Mouse (Mus musculus): Measurements from ENCODE around the gene Rnf19b. TPM values are rescaled to one million over a fixed set of nuclear protein-coding genes. Genes with fewer than 3 reads are reported as not detected.

The Rnf19b gene
- polyA plus RNA-seq, 1 experiment from 2014 or later: 8.4 TPM

- no peak; the same call in 1 of the 2 replicates for ATAC-seq (replicated peaks; ENCODE audit: low FRiP score, low TSS enrichment, low read depth)
- Histone ChIP-seq H3K9ac (ENCODE audit: low read length) (no peak overlapping the region), H3K4me3 (ENCODE audit: low read depth, low read length) (no peak overlapping the region), H3K27me3 (replicated peaks; ENCODE audit: control insufficient read depth, insufficient read depth, low read length) (peaks cover 24% of the 10 kb centered on the region), H3K4me2 (ENCODE audit: low read length) (no peak overlapping the region), H3K9me3 (ENCODE audit: control insufficient read depth, low read length) (no peaks in the 10 kb centered on the region), H3K4me1 (replicated peaks; ENCODE audit: control insufficient read depth, insufficient read depth, low read length) (peaks cover 6% of the 10 kb centered on the region), H3K27ac (ENCODE audit: low read depth) (no peak overlapping the region), H3K36me3 (ENCODE audit: control insufficient read depth, insufficient read depth, low read length) (no peaks in the 10 kb centered on the region)
- 72% methylated on average over 14 of the region's 14 CpGs for WGBS
- DNase-seq (ENCODE audit: low spot score): no peak
These were observed 44.2 kb downstream of the Rnf19b start for GRCm38 (mm10) chr4:129102133-129102829.

- H3K9ac ChIP-seq (ENCODE audit: low read length): peak within 1 kb of the TSS; percentile 27; the same call in 1 of the 2 replicates
- H3K4me3 ChIP-seq (ENCODE audit: low read depth, low read length): peak within 1 kb of the TSS; percentile 30
- no peaks in the 10 kb centered on the region for H3K9me3 ChIP-seq (ENCODE audit: control insufficient read depth, low read length)
- peak within 1 kb of the TSS; percentile 44 for H3K4me2 ChIP-seq (ENCODE audit: low read length)
- H3K27me3 ChIP-seq (replicated peaks; ENCODE audit: control insufficient read depth, insufficient read depth, low read length): peaks cover 24% of the 10 kb centered on the region
- WGBS: 2% methylated on average over 40 of the region's 40 CpGs
- ATAC-seq (replicated peaks; ENCODE audit: low FRiP score, low TSS enrichment, low read depth) (peak; percentile 80), DNase-seq (ENCODE audit: low spot score) (peak; percentile 74)
- peaks cover 10% of the 10 kb centered on the region for H3K4me1 ChIP-seq (replicated peaks; ENCODE audit: control insufficient read depth, insufficient read depth, low read length)
- no peak within 1 kb of the TSS for H3K27ac ChIP-seq (ENCODE audit: low read depth)
- no peaks in the 10 kb centered on the region for H3K36me3 ChIP-seq (ENCODE audit: control insufficient read depth, insufficient read depth, low read length)
These were observed 47.3 kb downstream of the Rnf19b start, which contains the start of gene Tmem54 for GRCm38 (mm10) chr4:129105356-129105755. Gene Tmem54 (plus strand): TSS chr4:129105548.

GRCm38 (mm10) chr4:129106073-129106472, 48.0 kb downstream of the Rnf19b start:
- Histone ChIP-seq H3K27me3 (replicated peaks; ENCODE audit: control insufficient read depth, insufficient read depth, low read length) (peaks cover 24% of the 10 kb centered on the region), H3K27ac (ENCODE audit: low read depth) (no peak overlapping the region), H3K36me3 (ENCODE audit: control insufficient read depth, insufficient read depth, low read length) (no peaks in the 10 kb centered on the region), H3K4me3 (ENCODE audit: low read depth, low read length) (peak overlapping the region; percentile 30), H3K4me1 (replicated peaks; ENCODE audit: control insufficient read depth, insufficient read depth, low read length) (peaks cover 10% of the 10 kb centered on the region), H3K4me2 (ENCODE audit: low read length) (peak overlapping the region; percentile 44), H3K9ac (ENCODE audit: low read length) (peak overlapping the region; percentile 27; the same call in 1 of the 2 replicates), H3K9me3 (ENCODE audit: control insufficient read depth, low read length) (no peaks in the 10 kb centered on the region)
- ATAC-seq (replicated peaks; ENCODE audit: low FRiP score, low TSS enrichment, low read depth) (no peak), DNase-seq (ENCODE audit: low spot score) (no peak)
- 25% methylated on average over 9 of the region's 9 CpGs for WGBS

- Histone ChIP-seq H3K9ac (ENCODE audit: low read length) (no peak overlapping the region), H3K4me2 (ENCODE audit: low read length) (no peak overlapping the region), H3K9me3 (ENCODE audit: control insufficient read depth, low read length) (no peaks in the 10 kb centered on the region), H3K27ac (ENCODE audit: low read depth) (no peak overlapping the region), H3K4me1 (replicated peaks; ENCODE audit: control insufficient read depth, insufficient read depth, low read length) (peaks cover 16% of the 10 kb centered on the region), H3K4me3 (ENCODE audit: low read depth, low read length) (no peak overlapping the region), H3K27me3 (replicated peaks; ENCODE audit: control insufficient read depth, insufficient read depth, low read length) (peaks cover 24% of the 10 kb centered on the region), H3K36me3 (ENCODE audit: control insufficient read depth, insufficient read depth, low read length) (no peaks in the 10 kb centered on the region)
- no peak for ATAC-seq (replicated peaks; ENCODE audit: low FRiP score, low TSS enrichment, low read depth)
- WGBS: 66% methylated on average over 10 of the region's 10 CpGs
- no peak for DNase-seq (ENCODE audit: low spot score)
These were observed 49.4 kb downstream of the Rnf19b start for GRCm38 (mm10) chr4:129107348-129107899.

- DNase-seq (ENCODE audit: low spot score) (no peak), ATAC-seq (replicated peaks; ENCODE audit: low FRiP score, low TSS enrichment, low read depth) (no peak)
- Histone ChIP-seq H3K27me3 (replicated peaks; ENCODE audit: control insufficient read depth, insufficient read depth, low read length) (peaks cover 22% of the 10 kb centered on the region), H3K4me3 (ENCODE audit: low read depth, low read length) (no peak overlapping the region), H3K27ac (ENCODE audit: low read depth) (no peak overlapping the region), H3K9ac (ENCODE audit: low read length) (no peak overlapping the region), H3K4me1 (replicated peaks; ENCODE audit: control insufficient read depth, insufficient read depth, low read length) (peaks cover 21% of the 10 kb centered on the region), H3K36me3 (ENCODE audit: control insufficient read depth, insufficient read depth, low read length) (no peaks in the 10 kb centered on the region), H3K9me3 (ENCODE audit: control insufficient read depth, low read length) (no peaks in the 10 kb centered on the region), H3K4me2 (ENCODE audit: low read length) (no peak overlapping the region)
- WGBS: 76% methylated on average over 7 of the region's 7 CpGs
These were observed 50.6 kb downstream of the Rnf19b start for GRCm38 (mm10) chr4:129108624-129109023.

GRCm38 (mm10) chr4:129110804-129111203, 52.7 kb downstream of the Rnf19b start:
- no peak for ATAC-seq (replicated peaks; ENCODE audit: low FRiP score, low TSS enrichment, low read depth)
- no peak overlapping the region for H3K4me2 ChIP-seq (ENCODE audit: low read length)
- 86% methylated on average over 6 of the region's 6 CpGs for WGBS
- no peaks in the 10 kb centered on the region for H3K36me3 ChIP-seq (ENCODE audit: control insufficient read depth, insufficient read depth, low read length)
- H3K27me3 ChIP-seq (replicated peaks; ENCODE audit: control insufficient read depth, insufficient read depth, low read length): peaks cover 7% of the 10 kb centered on the region
- DNase-seq (ENCODE audit: low spot score): no peak
- H3K4me3 ChIP-seq (ENCODE audit: low read depth, low read length): no peak overlapping the region
- no peak overlapping the region for H3K9ac ChIP-seq (ENCODE audit: low read length)
- H3K4me1 ChIP-seq (replicated peaks; ENCODE audit: control insufficient read depth, insufficient read depth, low read length): peaks cover 21% of the 10 kb centered on the region
- H3K9me3 ChIP-seq (ENCODE audit: control insufficient read depth, low read length): no peaks in the 10 kb centered on the region
- no peak overlapping the region for H3K27ac ChIP-seq (ENCODE audit: low read depth)

- H3K27ac ChIP-seq (ENCODE audit: low read depth): no peak overlapping the region
These were observed 53.3 kb downstream of the Rnf19b start for GRCm38 (mm10) chr4:129111350-129111749.

GRCm38 (mm10) chr4:129112231-129112630, 54.2 kb downstream of the Rnf19b start:
- Histone ChIP-seq H3K36me3 (ENCODE audit: control insufficient read depth, insufficient read depth, low read length) (no peaks in the 10 kb centered on the region), H3K27me3 (replicated peaks; ENCODE audit: control insufficient read depth, insufficient read depth, low read length) (no peaks in the 10 kb centered on the region), H3K27ac (ENCODE audit: low read depth) (peak overlapping the region; percentile 51; the same call in 1 of the 2 replicates), H3K9me3 (ENCODE audit: control insufficient read depth, low read length) (no peaks in the 10 kb centered on the region), H3K4me2 (ENCODE audit: low read length) (peak overlapping the region; percentile 26), H3K9ac (ENCODE audit: low read length) (no peak overlapping the region), H3K4me3 (ENCODE audit: low read depth, low read length) (no peak overlapping the region), H3K4me1 (replicated peaks; ENCODE audit: control insufficient read depth, insufficient read depth, low read length) (peaks cover 16% of the 10 kb centered on the region)
- DNase-seq (ENCODE audit: low spot score): no peak
- 45% methylated on average over 13 of the region's 13 CpGs for WGBS
- no peak for ATAC-seq (replicated peaks; ENCODE audit: low FRiP score, low TSS enrichment, low read depth)

More at GRCm38 (mm10) chr4:129111350-129111749, 53.3 kb downstream of the Rnf19b start:
- peaks cover 20% of the 10 kb centered on the region for H3K4me1 ChIP-seq (replicated peaks; ENCODE audit: control insufficient read depth, insufficient read depth, low read length)
- no peak overlapping the region for H3K9ac ChIP-seq (ENCODE audit: low read length)
- H3K4me3 ChIP-seq (ENCODE audit: low read depth, low read length): no peak overlapping the region
- ATAC-seq (replicated peaks; ENCODE audit: low FRiP score, low TSS enrichment, low read depth) (no peak), DNase-seq (ENCODE audit: low spot score) (no peak)
- peaks cover 1% of the 10 kb centered on the region; the same call in 1 of the 2 replicates for H3K27me3 ChIP-seq (replicated peaks; ENCODE audit: control insufficient read depth, insufficient read depth, low read length)
- 57% methylated on average over 11 of the region's 11 CpGs for WGBS
- H3K4me2 ChIP-seq (ENCODE audit: low read length): no peak overlapping the region
- no peaks in the 10 kb centered on the region for H3K36me3 ChIP-seq (ENCODE audit: control insufficient read depth, insufficient read depth, low read length)
- H3K9me3 ChIP-seq (ENCODE audit: control insufficient read depth, low read length): no peaks in the 10 kb centered on the region
